Mouse (Mus musculus) midbrain, embryonic 12.5 days (tissue): Measurements from ENCODE around the gene Tctn1. TPM values are rescaled to one million over a fixed set of nuclear protein-coding genes. Genes with fewer than 3 reads are reported as not detected.

Source experiments
- ATAC-seq: fragments of 200-750 bp; cut with Nextera tagmentation; 2 replicates; pipeline ENCODE4 v1.8.0; 2017; ENCODE audit warnings: low read depth, moderate TSS enrichment, moderate library complexity; ENCODE audit not compliant: low FRiP score
- H3K27ac ChIP-seq: fragments of 300-500 bp; sonication (generic); replicated peaks from 2 replicates; pipeline ENCODE4 v1.5.1; 2016; ENCODE audit warnings: mild to moderate bottlenecking
- H3K27me3 ChIP-seq: fragments of 300-500 bp; sonication (generic); 2 replicates; pipeline ENCODE4 v1.6.1; 2016; ENCODE audit warnings: mild to moderate bottlenecking
- H3K36me3 ChIP-seq: fragments of 300-500 bp; sonication (generic); 2 replicates; pipeline ENCODE4 v1.6.1; 2016
- H3K4me1 ChIP-seq: fragments of 300-500 bp; sonication (generic); 2 replicates; pipeline ENCODE4 v1.6.1; 2016
- H3K4me2 ChIP-seq: fragments of 300-500 bp; sonication (generic); replicated peaks from 2 replicates; pipeline ENCODE4 v1.6.1; 2016; ENCODE audit warnings: mild to moderate bottlenecking, moderate library complexity
- H3K4me3 ChIP-seq: fragments of 300-500 bp; sonication (generic); 2 replicates; pipeline ENCODE4 v1.5.1; 2016; ENCODE audit warnings: mild to moderate bottlenecking
- H3K9ac ChIP-seq: fragments of 300-500 bp; sonication (generic); replicated peaks from 2 replicates; pipeline ENCODE4 v1.6.1; 2016; ENCODE audit warnings: mild to moderate bottlenecking, moderate library complexity
- H3K9me3 ChIP-seq: fragments of 300-500 bp; sonication (generic); 2 replicates; pipeline ENCODE4 v1.6.1; 2016; ENCODE audit warnings: mild to moderate bottlenecking
- WGBS: fragments of 180-500 bp; shearing (Covaris S2); methylation state at CpG from one replicate; pipeline ENCODE4 v1.1.7; 2016; 5-methylcytosine and 5-hydroxymethylcytosine counted together
- polyA plus RNA-seq: library from polyadenylated mRNA; unstranded; fragments of >200 nt; fragmentation: Nextera tagmentation; extraction: Ambion mirVana; gene quantifications from 2 replicates; pipeline ENCODE4 v1.2.1, GENCODE M21; 2016

Gene Tctn1
- polyA plus RNA-seq, 1 experiment from 2014 or later, result 8.1 TPM

GRCm38 (mm10) chr5:122212125-122212524, 52.1 kb downstream of the Tctn1 start:
- no peak overlapping the region for H3K4me3 ChIP-seq
- no peak overlapping the region for H3K4me2 ChIP-seq
- no peak overlapping the region for H3K27ac ChIP-seq
- no peak overlapping the region for H3K9ac ChIP-seq
- peaks cover 17% of the 10 kb centered on the region for H3K4me1 ChIP-seq
- H3K27me3 ChIP-seq, result no peaks in the 10 kb centered on the region
- WGBS, result 91% methylated on average over 8 of the region's 8 CpGs
- no peaks in the 10 kb centered on the region for H3K9me3 ChIP-seq
- no peaks in the 10 kb centered on the region for H3K36me3 ChIP-seq
- no peak for ATAC-seq

- Histone ChIP-seq H3K9ac (no peak overlapping the region), H3K4me3 (no peak overlapping the region), H3K27ac (no peak overlapping the region), H3K36me3 (no peaks in the 10 kb centered on the region), H3K27me3 (no peaks in the 10 kb centered on the region), H3K9me3 (no peaks in the 10 kb centered on the region), H3K4me1 (peaks cover 17% of the 10 kb centered on the region), H3K4me2 (peak overlapping the region; percentile 67)
- ATAC-seq, result no peak
- WGBS, result 89% methylated on average over 8 of the region's 8 CpGs
Measured at GRCm38 (mm10) chr5:122210890-122211289, 53.4 kb downstream of the Tctn1 start.

GRCm38 (mm10) chr5:122209591-122210368, 54.5 kb downstream of the Tctn1 start:
- WGBS, result 2% methylated on average over 20 of the region's 21 CpGs
- peak; percentile 78 for ATAC-seq
- peak overlapping the region; percentile 58 for H3K27ac ChIP-seq
- no peaks in the 10 kb centered on the region for H3K9me3 ChIP-seq
- H3K4me1 ChIP-seq, result peaks cover 17% of the 10 kb centered on the region
- H3K36me3 ChIP-seq, result no peaks in the 10 kb centered on the region
- H3K9ac ChIP-seq, result peak overlapping the region; percentile 59
- H3K4me3 ChIP-seq, result peak overlapping the region; percentile 38
- peak overlapping the region; percentile 67 for H3K4me2 ChIP-seq
- H3K27me3 ChIP-seq, result no peaks in the 10 kb centered on the region

- peak overlapping the region; percentile 67 for H3K4me2 ChIP-seq
- no peak overlapping the region; the same call in 1 of the 2 replicates for H3K9ac ChIP-seq
- H3K27me3 ChIP-seq, result no peaks in the 10 kb centered on the region
- no peak for ATAC-seq
- H3K9me3 ChIP-seq, result no peaks in the 10 kb centered on the region
- 47% methylated on average over 6 of the region's 6 CpGs for WGBS
- H3K4me3 ChIP-seq, result no peak overlapping the region
- H3K4me1 ChIP-seq, result peaks cover 17% of the 10 kb centered on the region
- H3K27ac ChIP-seq, result peak overlapping the region; percentile 58
- H3K36me3 ChIP-seq, result no peaks in the 10 kb centered on the region
Measured at GRCm38 (mm10) chr5:122208909-122209308, 55.4 kb downstream of the Tctn1 start.

GRCm38 (mm10) chr5:122206475-122206874, 57.8 kb downstream of the Tctn1 start, which contains the start of gene Hvcn1:
Gene Hvcn1 (plus strand): TSS chr5:122206804.
- Histone ChIP-seq H3K36me3 (no peaks in the 10 kb centered on the region), H3K9ac (no peak within 1 kb of the TSS), H3K4me3 (no peak within 1 kb of the TSS), H3K27ac (no peak within 1 kb of the TSS), H3K4me1 (peaks cover 17% of the 10 kb centered on the region), H3K9me3 (no peaks in the 10 kb centered on the region), H3K4me2 (no peak within 1 kb of the TSS), H3K27me3 (no peaks in the 10 kb centered on the region)
- ATAC-seq, result no peak
- WGBS, result 78% methylated on average over 4 of the region's 4 CpGs

GRCm38 (mm10) chr5:122204180-122204579, 60.1 kb downstream of the Tctn1 start:
- Histone ChIP-seq H3K9ac (no peak overlapping the region), H3K36me3 (no peaks in the 10 kb centered on the region), H3K27me3 (no peaks in the 10 kb centered on the region), H3K4me2 (no peak overlapping the region), H3K4me1 (peaks cover 5% of the 10 kb centered on the region), H3K27ac (no peak overlapping the region), H3K9me3 (0 out of 2 replicates have a peak, but pooled peaks cover 5% of the 10 kb centered on the region), H3K4me3 (no peak overlapping the region)
- ATAC-seq, result no peak
- 89% methylated on average over 2 of the region's 2 CpGs for WGBS

GRCm38 (mm10) chr5:122201904-122202303, 62.4 kb downstream of the Tctn1 start:
- Histone ChIP-seq H3K9me3 (0 out of 2 replicates have a peak, but pooled peaks cover 5% of the 10 kb centered on the region), H3K36me3 (no peaks in the 10 kb centered on the region), H3K4me1 (no peaks in the 10 kb centered on the region), H3K9ac (no peak overlapping the region), H3K4me2 (no peak overlapping the region), H3K27me3 (no peaks in the 10 kb centered on the region), H3K4me3 (no peak overlapping the region), H3K27ac (no peak overlapping the region)
- no peak for ATAC-seq
- WGBS, result 87% methylated on average over 6 of the region's 6 CpGs

GRCm38 (mm10) chr5:122200872-122201271, 63.4 kb downstream of the Tctn1 start:
- WGBS, result 91% methylated on average over 4 of the region's 4 CpGs
- H3K27me3 ChIP-seq, result no peaks in the 10 kb centered on the region
- H3K4me1 ChIP-seq, result no peaks in the 10 kb centered on the region
- ATAC-seq, result no peak
- no peak overlapping the region for H3K9ac ChIP-seq
- H3K27ac ChIP-seq, result no peak overlapping the region
- H3K9me3 ChIP-seq, result 0 out of 2 replicates have a peak, but pooled peaks cover 5% of the 10 kb centered on the region
- H3K4me2 ChIP-seq, result no peak overlapping the region
- H3K4me3 ChIP-seq, result no peak overlapping the region
- H3K36me3 ChIP-seq, result no peaks in the 10 kb centered on the region

- Histone ChIP-seq H3K4me1 (no peaks in the 10 kb centered on the region), H3K36me3 (no peaks in the 10 kb centered on the region), H3K4me2 (no peak overlapping the region), H3K27me3 (no peaks in the 10 kb centered on the region), H3K9ac (no peak overlapping the region), H3K4me3 (no peak overlapping the region), H3K27ac (no peak overlapping the region), H3K9me3 (no peaks in the 10 kb centered on the region)
- ATAC-seq, result no peak
- 61% methylated on average over 3 of the region's 4 CpGs for WGBS
Measured at GRCm38 (mm10) chr5:122192347-122192746, 71.9 kb downstream of the Tctn1 start.

GRCm38 (mm10) chr5:122191269-122192063, 72.8 kb downstream of the Tctn1 start:
- no peaks in the 10 kb centered on the region for H3K9me3 ChIP-seq
- ATAC-seq, result no peak
- H3K27ac ChIP-seq, result no peak overlapping the region
- no peak overlapping the region for H3K4me2 ChIP-seq
- H3K9ac ChIP-seq, result no peak overlapping the region
- no peak overlapping the region for H3K4me3 ChIP-seq
- H3K27me3 ChIP-seq, result no peaks in the 10 kb centered on the region
- H3K4me1 ChIP-seq, result no peaks in the 10 kb centered on the region
- H3K36me3 ChIP-seq, result no peaks in the 10 kb centered on the region
- WGBS, result 75% methylated on average over 12 of the region's 12 CpGs

GRCm38 (mm10) chr5:122190465-122190864, 73.8 kb downstream of the Tctn1 start:
- no peaks in the 10 kb centered on the region for H3K27me3 ChIP-seq
- H3K4me3 ChIP-seq, result no peak overlapping the region
- no peak overlapping the region for H3K9ac ChIP-seq
- no peak for ATAC-seq
- no peaks in the 10 kb centered on the region for H3K36me3 ChIP-seq
- 45% methylated on average over 7 of the region's 7 CpGs for WGBS
- no peaks in the 10 kb centered on the region for H3K9me3 ChIP-seq
- no peak overlapping the region for H3K4me2 ChIP-seq
- H3K4me1 ChIP-seq, result no peaks in the 10 kb centered on the region
- no peak overlapping the region for H3K27ac ChIP-seq

GRCm38 (mm10) chr5:122189115-122189514, 75.1 kb downstream of the Tctn1 start:
- H3K9me3 ChIP-seq, result peaks cover 6% of the 10 kb centered on the region; the same call in 1 of the 2 replicates
- no peak overlapping the region for H3K27ac ChIP-seq
- no peaks in the 10 kb centered on the region for H3K4me1 ChIP-seq
- 55% methylated on average over 3 of the region's 3 CpGs for WGBS
- no peak for ATAC-seq
- H3K27me3 ChIP-seq, result no peaks in the 10 kb centered on the region
- H3K4me3 ChIP-seq, result no peak overlapping the region
- H3K9ac ChIP-seq, result no peak overlapping the region
- no peaks in the 10 kb centered on the region for H3K36me3 ChIP-seq
- H3K4me2 ChIP-seq, result no peak overlapping the region
